Mouse (Mus musculus): Measurements from ENCODE around the gene Cyp2j12. TPM values are rescaled to one million over a fixed set of nuclear protein-coding genes. Genes with fewer than 3 reads are reported as not detected.

Cyp2j12 gene
- total RNA-seq (2023) = not detected

DNA sequence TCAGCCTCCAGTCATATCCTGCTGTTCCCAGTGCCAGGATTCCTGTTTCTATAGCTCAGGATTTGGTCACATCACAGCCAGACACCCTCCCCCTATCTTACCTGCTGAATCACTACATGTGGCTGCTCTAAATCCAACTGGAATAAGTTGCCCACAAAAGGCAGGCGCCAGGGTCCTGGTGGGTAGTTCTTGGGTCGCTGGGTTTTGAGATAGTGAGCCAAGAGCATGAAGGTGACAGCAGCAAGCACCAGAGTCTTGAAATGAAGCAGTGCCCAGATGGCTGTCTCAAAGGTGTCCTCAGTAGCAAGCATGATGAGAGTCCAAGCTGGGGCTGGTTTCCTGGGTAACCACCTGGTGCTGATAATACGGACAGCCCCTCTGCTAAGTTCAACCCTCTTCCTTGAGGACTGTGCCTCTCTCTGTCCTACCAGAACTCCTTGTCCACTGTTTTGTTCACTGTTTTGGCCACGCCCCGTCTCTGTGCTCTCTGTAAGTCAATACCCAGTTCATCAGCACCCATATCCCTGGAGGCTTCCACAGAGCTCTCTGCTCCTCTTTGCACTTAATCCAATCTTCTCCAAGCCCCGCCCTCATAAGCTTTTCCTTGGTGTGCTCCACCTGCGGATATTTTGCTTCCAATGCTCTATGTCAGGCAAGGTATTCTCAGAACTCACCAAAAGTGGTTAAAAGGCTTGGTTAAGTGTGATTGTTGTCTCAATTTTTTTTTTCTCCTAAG, at the start of gene Cyp2j12:
Cyp2j12 (minus strand) TSS at position 421 of the 736 bp plus-strand sequence.

DNA sequence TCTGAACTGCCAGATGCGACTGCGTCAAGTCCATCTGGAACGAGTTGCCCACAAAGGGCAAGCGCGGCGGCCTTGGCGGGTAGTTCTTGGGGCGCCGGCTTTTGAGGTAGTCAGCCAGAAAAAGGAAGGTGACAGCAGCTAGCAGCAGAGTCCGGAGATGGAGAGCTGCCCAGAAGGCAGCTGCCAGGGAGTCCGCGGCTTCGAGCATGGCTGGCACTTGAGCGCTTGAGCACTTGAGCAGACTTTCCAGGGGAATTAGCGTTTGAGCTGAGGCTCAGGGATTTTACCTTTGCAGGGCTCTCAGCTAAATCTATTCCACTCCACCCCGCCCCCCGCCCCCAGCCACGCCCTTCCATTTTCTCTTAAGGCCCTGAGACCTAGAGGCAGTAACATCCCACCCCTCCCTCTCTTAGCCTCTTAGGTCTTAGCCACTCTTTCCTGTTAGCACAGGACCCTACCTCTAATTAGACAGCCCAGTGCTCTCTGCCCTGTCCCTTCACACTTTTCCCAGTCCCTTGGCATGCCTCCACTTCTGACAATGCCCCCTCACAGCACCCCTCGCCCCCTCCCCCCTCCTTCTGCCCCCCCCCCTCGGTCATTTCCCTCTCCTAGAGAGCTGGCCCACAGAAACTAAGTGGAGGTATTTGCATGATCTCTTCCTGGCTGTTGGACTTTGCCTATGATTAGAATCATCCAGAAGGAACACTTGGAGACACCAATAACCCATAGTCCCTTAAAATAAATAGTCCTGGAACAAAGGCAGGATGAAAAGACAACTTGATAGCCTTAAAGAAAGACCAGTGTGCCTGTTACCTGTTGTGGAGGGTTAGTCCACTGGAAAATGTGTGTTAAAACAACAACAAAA, 63.5 kb downstream of the Cyp2j12 start, which contains the start of gene Cyp2j13:
Cyp2j13 (minus strand) TSS at position 286 of the 865 bp plus-strand sequence.

Other genes with a start within 250 kb of the Cyp2j12 start
- 10 to 100 TPM; 24.1 to 27.2 TPM for gene Hook1, start 173.9 kb downstream of the Cyp2j12 start, total RNA-seq (2023)
- gene Cyp2j13, start 63.6 kb downstream of the Cyp2j12 start, total RNA-seq (2023) = not detected
- gene Cyp2j7, start 95.5 kb upstream of the Cyp2j12 start, total RNA-seq (2023) = not detected
- gene Cyp2j11, start 207.5 kb upstream of the Cyp2j12 start, total RNA-seq (2023) = not detected

All from B cell, adult 67 days (primary cell).